Mouse (Mus musculus) thymus, postnatal 0 days (tissue): ENCODE measurements around the gene Krt10. TPM values are rescaled to one million over a fixed set of nuclear protein-coding genes. Genes with fewer than 3 reads are reported as not detected.

ENCODE experiments used
- DNase-seq: peaks from one replicate; pipeline ENCODE4 v3.0.0-alpha.2; 2015; ENCODE audit warnings: low spot score
- polyA plus RNA-seq: library from polyadenylated mRNA; unstranded; fragments of >200 nt; fragmentation: Nextera tagmentation; extraction: Ambion mirVana; gene quantifications from 2 replicates; pipeline ENCODE4 v1.2.1, GENCODE M21; 2015

Krt10 gene
- polyA plus RNA-seq: 44.9 and 47.3 TPM in 2 replicates

DNA sequence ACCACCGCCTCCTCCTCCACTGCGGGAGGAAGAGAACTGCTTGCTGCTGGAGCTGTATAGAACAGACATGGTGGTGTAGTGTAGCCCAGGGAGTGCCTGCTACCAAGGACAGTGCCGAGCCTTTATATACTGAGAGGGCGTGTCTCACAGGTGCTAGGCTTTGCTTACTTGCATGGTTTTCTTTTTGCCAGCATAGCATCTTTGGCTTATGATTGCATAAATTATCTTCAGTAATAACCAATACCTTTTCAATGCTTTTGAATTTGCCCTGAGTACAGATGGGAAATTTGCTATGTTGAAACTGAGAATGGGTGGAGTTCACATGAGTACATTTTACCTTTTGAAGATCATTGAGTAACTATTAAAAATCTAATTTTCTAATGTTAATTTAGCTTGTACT lies at the start of gene Krt10:
Krt10 (minus strand) TSS at position 101 of the 400 bp plus-strand sequence.
- no peak for DNase-seq

DNA sequence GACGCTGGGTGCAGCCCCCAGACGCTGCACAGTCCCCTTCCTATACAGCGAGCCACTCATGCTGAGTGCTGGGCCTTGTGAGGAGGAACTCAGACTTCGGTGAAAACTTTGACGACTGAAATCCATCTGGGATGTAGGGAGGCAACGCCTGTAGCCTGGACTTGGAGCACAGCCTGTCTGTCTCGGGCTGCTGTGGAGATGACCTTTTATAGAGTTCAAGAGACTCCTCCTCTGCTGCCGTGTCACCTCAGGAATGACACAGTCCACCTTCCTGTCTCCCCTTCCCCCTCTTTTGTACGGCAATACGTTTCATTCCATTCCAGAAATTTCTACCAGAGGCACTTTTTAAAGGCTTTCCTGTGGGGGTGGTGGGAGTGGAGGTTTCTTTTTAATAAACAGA lies 48.8 kb upstream of the Krt10 start, which contains the start of gene Krt20:
Krt20 (minus strand) TSS at position 179 of the 400 bp plus-strand sequence.
- DNase-seq: no peak

- no peak for DNase-seq
These were observed 47.5 kb upstream of the Krt10 start for GRCm38 (mm10) chr11:99436625-99437024.

GRCm38 (mm10) chr11:99430670-99431069 lies 41.5 kb upstream of the Krt10 start:
- DNase-seq: no peak

GRCm38 (mm10) chr11:99422159-99422558 lies 33.0 kb upstream of the Krt10 start, which contains the start of gene Krt12:
Krt12 (minus strand) TSS chr11:99422259.
- no peak for DNase-seq

DNA sequence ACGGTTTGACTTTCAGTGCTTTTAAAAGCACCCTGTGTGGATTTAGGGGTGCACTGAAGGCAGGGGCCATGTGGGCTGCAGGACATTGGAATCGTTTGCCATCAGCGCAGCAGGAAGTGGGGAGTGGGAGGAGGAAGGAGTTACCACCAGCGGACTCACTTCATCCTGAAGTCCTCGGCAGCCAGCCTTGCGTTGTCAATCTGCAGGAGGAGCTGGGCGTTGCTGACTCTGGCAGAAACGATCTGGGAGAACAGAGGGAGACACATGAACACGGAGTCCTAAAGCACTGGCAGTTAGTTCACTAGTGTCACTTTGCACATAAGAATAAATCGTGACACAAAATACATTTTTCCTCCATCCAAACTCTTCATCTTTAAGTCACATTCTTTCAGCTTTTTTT lies 31.4 kb upstream of the Krt10 start:
- DNase-seq: no peak

GRCm38 (mm10) chr11:99417819-99418218 lies 28.7 kb upstream of the Krt10 start:
- DNase-seq: no peak

- DNase-seq: no peak
These were observed 27.7 kb upstream of the Krt10 start for GRCm38 (mm10) chr11:99416902-99417301.

GRCm38 (mm10) chr11:99414463-99415147 lies 25.4 kb upstream of the Krt10 start:
- DNase-seq: no peak

- DNase-seq: peak; percentile 21
These were observed 24.1 kb upstream of the Krt10 start for GRCm38 (mm10) chr11:99413247-99413646.

DNA sequence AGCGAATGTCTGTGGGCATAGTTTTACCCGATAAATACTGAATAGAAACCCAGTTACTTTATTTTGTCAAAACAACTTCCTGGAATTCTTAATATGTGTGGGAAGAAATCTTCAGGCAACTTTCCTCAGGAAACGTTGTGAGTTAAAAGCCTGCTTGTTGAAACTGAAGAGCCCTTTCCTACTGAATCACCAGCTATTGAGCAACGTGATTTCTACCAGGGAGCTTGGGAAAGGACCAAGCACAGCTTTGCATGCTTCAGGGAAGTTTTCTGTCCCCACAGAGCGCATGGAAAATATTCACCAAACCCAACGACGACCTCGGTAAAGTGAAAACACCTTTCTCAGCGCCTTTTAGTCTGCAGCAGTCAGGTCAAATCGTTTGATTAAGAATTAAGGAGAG lies 17.0 kb upstream of the Krt10 start:
- DNase-seq: no peak

DNA sequence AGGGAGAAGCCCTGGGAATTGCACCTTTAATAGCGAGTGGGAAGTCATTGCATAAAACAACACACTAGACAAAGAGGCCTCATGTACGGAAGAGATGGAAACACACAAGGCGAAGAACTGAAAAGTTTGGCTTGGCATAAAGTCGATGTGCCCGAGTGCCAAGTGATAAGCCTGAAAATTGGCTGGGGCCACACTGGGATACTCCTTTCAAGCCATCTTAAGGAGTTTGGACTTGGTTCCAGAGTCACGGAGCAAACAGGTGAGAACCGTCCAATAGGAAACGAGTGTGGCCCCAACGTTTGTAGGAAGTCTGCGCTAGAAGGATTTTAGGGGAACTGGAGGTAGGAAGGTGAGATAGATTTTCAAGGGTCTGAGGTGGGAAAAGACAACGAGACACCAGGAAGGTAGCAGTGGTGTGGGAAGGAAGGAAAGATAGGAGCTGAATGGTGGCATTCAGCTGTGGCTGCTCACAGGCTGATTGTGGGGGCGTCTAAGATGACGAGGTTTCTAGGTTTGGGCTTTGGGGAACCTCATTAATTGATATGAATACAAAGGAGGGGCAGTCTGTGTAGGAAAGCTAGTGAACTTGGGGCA lies 10.9 kb upstream of the Krt10 start:
- DNase-seq: no peak

GRCm38 (mm10) chr11:99398832-99399231 lies 9.7 kb upstream of the Krt10 start:
- DNase-seq: no peak

- DNase-seq: no peak
These were observed 8.9 kb upstream of the Krt10 start for GRCm38 (mm10) chr11:99398084-99398483.

- no peak for DNase-seq
These were observed 7.5 kb upstream of the Krt10 start for GRCm38 (mm10) chr11:99396661-99397060.

DNA sequence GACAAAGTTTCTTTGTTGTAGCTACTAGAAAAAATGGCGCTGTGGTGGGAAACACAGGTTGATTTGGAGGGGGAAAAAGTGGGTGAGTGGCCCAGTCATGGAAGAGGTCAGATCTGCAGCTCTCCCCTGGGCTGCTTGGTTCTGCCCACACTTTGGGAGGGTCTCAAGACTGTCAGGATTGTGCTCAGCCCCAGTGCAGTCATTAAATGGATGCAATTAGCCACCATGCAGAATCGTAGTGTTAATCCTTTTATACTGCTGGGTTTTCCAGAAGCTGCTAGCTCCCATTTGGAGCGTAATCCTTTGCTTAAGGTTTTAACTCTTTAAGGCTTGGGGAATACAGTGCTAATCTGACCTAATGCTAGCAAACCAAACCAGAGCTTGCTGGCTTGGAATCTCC lies 6.9 kb upstream of the Krt10 start:
- DNase-seq: no peak

DNA sequence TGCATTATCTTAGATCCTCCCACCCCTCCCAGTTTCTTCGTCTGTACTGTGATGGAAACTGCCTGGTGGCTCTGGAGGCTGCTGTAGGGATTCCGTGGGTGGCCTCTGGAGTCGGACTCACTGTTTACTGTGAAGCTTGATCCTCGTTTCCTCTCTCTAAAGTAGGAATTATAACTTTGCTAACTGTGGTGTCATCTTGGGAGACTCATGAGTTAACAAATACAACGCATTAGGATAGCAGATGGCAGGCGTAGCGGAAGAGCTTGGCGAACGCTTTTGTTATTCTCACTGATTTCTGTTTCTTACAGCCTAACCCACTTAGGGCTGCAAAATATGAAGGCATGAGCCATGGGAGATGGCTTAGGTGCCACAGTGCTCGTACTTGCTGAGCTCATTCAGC lies 3.3 kb upstream of the Krt10 start:
- no peak for DNase-seq

- DNase-seq: no peak
These were observed 2.2 kb upstream of the Krt10 start for GRCm38 (mm10) chr11:99391375-99391774.

- DNase-seq: no peak
These were observed 1.7 kb upstream of the Krt10 start for GRCm38 (mm10) chr11:99390866-99391265.

GRCm38 (mm10) chr11:99388661-99389060 lies 503 bp downstream of the Krt10 start:
- DNase-seq: no peak

GRCm38 (mm10) chr11:99385813-99386721 lies 3.1 kb downstream of the Krt10 start:
- DNase-seq: peak; percentile 81

DNA sequence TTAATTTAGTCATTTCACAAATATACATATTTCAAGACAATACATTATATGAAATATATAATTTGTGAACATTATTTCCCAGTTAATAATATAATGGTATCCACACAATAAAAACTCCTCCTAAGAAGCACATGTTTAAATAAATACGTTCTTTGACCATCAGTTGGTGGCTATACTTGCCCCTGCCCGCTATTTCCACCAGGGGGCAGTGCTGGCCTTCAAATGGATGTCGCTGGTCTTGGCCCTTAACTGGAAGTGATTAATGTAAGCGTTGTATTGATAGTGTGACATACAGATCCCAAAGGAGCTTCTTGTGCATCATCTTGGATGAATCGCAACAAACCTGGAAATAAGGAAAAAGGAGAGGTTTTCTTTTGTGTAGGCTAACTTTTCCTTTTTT lies 9.6 kb downstream of the Krt10 start:
- DNase-seq: peak; percentile 62
